Mouse (Mus musculus) lung, embryonic 16.5 days (tissue): ENCODE results near the gene Ctns. TPM values are rescaled to one million over a fixed set of nuclear protein-coding genes. Genes with fewer than 3 reads are reported as not detected.

Source experiments
- ATAC-seq: fragments of 200-750 bp; cut with Nextera tagmentation; 2 replicates; pipeline ENCODE4 v1.8.0; 2017; ENCODE audit warnings: low read depth, mild to moderate bottlenecking, moderate library complexity
- H3K27ac ChIP-seq: fragments of 300-500 bp; sonication (generic); 2 replicates; pipeline ENCODE4 v1.5.1; 2014; ENCODE audit warnings: mild to moderate bottlenecking, control low read depth, low read length
- H3K27me3 ChIP-seq: fragments of 300-500 bp; sonication (generic); 2 replicates; pipeline ENCODE4 v1.6.1; 2014; ENCODE audit warnings: low read depth, low read length, mixed read lengths; ENCODE audit not compliant: control insufficient read depth, insufficient read depth
- H3K36me3 ChIP-seq: fragments of 300-500 bp; sonication (generic); 2 replicates; pipeline ENCODE4 v1.6.1; 2014; ENCODE audit warnings: low read length; ENCODE audit not compliant: control insufficient read depth, insufficient read depth
- H3K4me1 ChIP-seq: fragments of 300-500 bp; sonication (generic); replicated peaks from 2 replicates; pipeline ENCODE4 v1.6.1; 2014; ENCODE audit warnings: low read length, mixed read lengths; ENCODE audit not compliant: control insufficient read depth, insufficient read depth
- H3K4me2 ChIP-seq: fragments of 300-500 bp; sonication (generic); 2 replicates; pipeline ENCODE4 v1.6.1; 2014; ENCODE audit warnings: low read depth, low read length, control low read depth
- H3K4me3 ChIP-seq: fragments of 300-500 bp; sonication (generic); 2 replicates; pipeline ENCODE4 v1.5.1; 2014; ENCODE audit warnings: mild to moderate bottlenecking, low read length, control low read depth
- H3K9ac ChIP-seq: fragments of 300-500 bp; sonication (generic); 2 replicates; pipeline ENCODE4 v1.6.1; 2014; ENCODE audit warnings: low read length, control low read depth
- H3K9me3 ChIP-seq: fragments of 300-500 bp; sonication (generic); 2 replicates; pipeline ENCODE4 v1.6.1; 2016; ENCODE audit warnings: low read length; ENCODE audit not compliant: control insufficient read depth
- WGBS: fragments of 180-500 bp; shearing (Covaris S2); extraction: QIAGEN DNeasy Blood & Tissue Kit; methylation state at CpG from one replicate; pipeline ENCODE4 v1.1.7; 2014; 5-methylcytosine and 5-hydroxymethylcytosine counted together
- polyA plus RNA-seq: library from polyadenylated mRNA; unstranded; fragments of >200 nt; fragmentation: Nextera tagmentation; extraction: Ambion mirVana; gene quantifications from 2 replicates; pipeline ENCODE4 v1.2.1, GENCODE M21; 2015

Gene Ctns
- polyA plus RNA-seq, 1 experiment from 2014 or later = 16.4 TPM

DNA sequence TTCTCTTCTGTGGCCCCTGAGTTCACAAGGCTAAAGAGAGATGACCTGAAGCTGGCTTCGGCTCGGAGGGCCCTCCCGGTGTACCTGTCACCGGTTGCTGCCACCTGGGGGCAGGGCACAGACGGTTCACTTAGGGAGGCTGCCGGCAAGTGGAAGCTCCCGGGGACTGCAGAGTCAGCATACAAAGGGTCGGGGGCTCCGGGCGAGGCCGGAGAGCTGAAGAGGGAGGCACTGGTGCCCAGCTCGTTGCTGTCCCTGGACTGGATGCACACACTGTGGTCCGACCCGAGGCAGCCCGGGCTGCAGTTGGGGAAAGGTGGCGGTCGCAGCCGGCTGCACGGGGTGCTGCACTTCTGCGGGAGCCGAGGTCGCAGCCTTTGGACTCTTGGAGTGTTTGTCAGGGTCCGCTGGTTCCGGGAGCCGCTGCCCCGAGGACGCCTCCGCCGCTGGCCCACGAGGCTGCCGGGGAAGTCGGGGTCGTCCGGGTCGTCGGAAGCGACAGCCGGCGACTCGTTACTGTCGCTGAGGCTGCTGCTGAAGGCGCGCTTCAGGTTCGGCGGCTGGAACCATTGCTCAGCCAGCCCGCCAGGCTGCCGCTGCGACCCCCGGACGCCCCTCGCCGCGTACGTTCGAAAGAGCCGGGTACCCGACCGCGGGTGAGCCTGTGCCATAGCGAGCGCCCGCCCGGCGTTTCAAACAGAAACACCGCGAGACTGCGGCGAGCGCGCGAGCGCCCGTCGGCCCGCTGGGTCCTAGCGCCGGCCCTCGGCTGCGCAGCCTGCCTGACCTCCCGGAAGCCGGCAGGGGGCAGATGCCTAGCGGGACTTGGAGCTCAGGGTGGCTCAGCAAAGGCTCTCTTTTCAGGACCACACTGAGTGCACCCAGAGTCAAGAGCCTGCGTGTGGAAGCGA lies 61.0 kb downstream of the Ctns start, which contains the start of gene Haspin:
Haspin (minus strand) TSS at position 704 of the 911 bp plus-strand sequence.
- peak within 1 kb of the TSS; percentile 48 for H3K27ac ChIP-seq
- ATAC-seq = peak; percentile 98

DNA sequence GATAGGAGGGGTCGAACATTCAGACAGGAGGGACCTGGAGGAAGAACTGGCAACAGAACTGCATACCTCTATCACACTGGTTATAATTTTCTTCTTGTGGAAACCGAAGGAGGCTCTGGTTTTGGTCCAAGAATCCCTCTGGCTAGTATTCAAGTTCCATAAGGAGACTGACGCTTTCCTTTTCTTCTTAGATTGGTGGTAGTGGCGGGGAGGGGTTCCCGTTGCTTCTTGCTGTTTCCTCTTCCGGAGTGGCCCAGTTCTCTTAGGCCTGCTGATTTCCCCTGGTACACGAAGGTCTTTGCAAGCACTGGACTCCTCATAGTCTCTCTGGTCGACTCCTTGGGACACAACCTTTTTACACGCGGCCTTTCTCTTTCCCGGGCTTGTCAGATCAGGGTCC lies 61.7 kb downstream of the Ctns start:
- H3K4me1 ChIP-seq = peaks cover 32% of the 10 kb centered on the region
- peak overlapping the region; percentile 48; the same call in 1 of the 2 replicates for H3K27ac ChIP-seq
- H3K27me3 ChIP-seq = no peaks in the 10 kb centered on the region
- no peak for ATAC-seq
- peak overlapping the region; percentile 95 for H3K4me3 ChIP-seq
- no peaks in the 10 kb centered on the region for H3K36me3 ChIP-seq
- WGBS = 13% methylated on average over 11 of the region's 11 CpGs
- H3K9me3 ChIP-seq = no peaks in the 10 kb centered on the region
- H3K4me2 ChIP-seq = peak overlapping the region; percentile 80
- H3K9ac ChIP-seq = peak overlapping the region; percentile 84

More for the DNA sequence above, 61.0 kb downstream of the Ctns start, which contains the start of gene Haspin:
- peaks cover 32% of the 10 kb centered on the region for H3K4me1 ChIP-seq
- peak within 1 kb of the TSS; percentile 84 for H3K9ac ChIP-seq
- WGBS = under 1% methylated on average over 79 of the region's 84 CpGs
- H3K9me3 ChIP-seq = no peaks in the 10 kb centered on the region
- H3K36me3 ChIP-seq = no peaks in the 10 kb centered on the region
- H3K4me2 ChIP-seq = peak within 1 kb of the TSS; percentile 80
- H3K4me3 ChIP-seq = peak within 1 kb of the TSS; percentile 95
- no peaks in the 10 kb centered on the region for H3K27me3 ChIP-seq

DNA sequence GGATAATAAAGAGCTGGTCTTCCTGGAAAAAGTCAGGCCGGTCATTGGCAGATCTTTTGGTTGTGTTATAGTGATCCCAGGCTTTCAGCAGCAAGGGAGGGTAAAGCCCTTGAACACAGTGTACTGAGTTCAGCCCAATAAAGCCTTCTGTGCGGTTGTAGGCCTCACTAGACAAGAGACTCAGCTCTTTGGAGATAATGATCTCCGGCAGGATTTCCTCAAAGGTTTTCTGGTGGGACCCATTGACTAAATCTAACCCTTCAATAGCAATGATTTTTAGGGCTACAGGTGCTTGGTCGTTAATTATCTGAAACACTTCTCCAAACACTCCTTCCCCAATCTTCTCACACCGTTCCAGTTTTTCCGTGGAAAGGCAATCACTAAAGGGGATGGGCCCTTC lies 62.3 kb downstream of the Ctns start:
- H3K9me3 ChIP-seq = no peaks in the 10 kb centered on the region
- 59% methylated on average over 6 of the region's 6 CpGs for WGBS
- peaks cover 32% of the 10 kb centered on the region for H3K4me1 ChIP-seq
- H3K27ac ChIP-seq = no peak overlapping the region
- H3K36me3 ChIP-seq = no peaks in the 10 kb centered on the region
- no peak for ATAC-seq
- peak overlapping the region; percentile 95 for H3K4me3 ChIP-seq
- peak overlapping the region; percentile 80 for H3K4me2 ChIP-seq
- peak overlapping the region; percentile 84 for H3K9ac ChIP-seq
- H3K27me3 ChIP-seq = no peaks in the 10 kb centered on the region

DNA sequence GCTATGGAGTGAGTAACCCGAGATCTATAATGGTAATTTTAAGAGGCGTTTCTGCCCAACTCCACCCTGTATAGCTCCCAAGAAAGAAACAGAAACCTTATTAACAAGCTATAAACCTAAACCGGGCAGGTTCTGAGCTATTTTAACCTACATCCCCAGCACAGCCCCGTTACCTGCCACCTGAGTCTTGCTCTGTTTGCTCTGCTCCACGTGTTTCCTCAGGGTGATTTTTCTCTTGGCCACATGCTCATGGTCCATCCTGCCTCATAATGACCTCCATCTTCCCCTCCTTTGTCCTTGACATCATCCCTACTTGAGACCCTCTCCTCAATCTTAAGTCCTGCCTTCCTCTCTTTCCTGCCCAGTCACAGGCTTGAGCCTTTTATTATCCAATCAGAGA lies 64.6 kb downstream of the Ctns start:
- Histone ChIP-seq H3K4me2 (peak overlapping the region; percentile 34), H3K9me3 (no peaks in the 10 kb centered on the region), H3K9ac (peak overlapping the region; percentile 17; the same call in 1 of the 2 replicates), H3K27ac (no peak overlapping the region), H3K27me3 (no peaks in the 10 kb centered on the region), H3K36me3 (no peaks in the 10 kb centered on the region), H3K4me3 (no peak overlapping the region), H3K4me1 (peaks cover 32% of the 10 kb centered on the region)
- ATAC-seq = no peak
- 83% methylated on average over 5 of the region's 5 CpGs for WGBS

Other genes with a start within 250 kb of the Ctns start
- 21.7 and 23.2 TPM in 2 replicates for gene Atp2a3, start 237.9 kb downstream of the Ctns start, polyA plus RNA-seq
- gene P2rx1, start 199.9 kb downstream of the Ctns start, polyA plus RNA-seq = 2.2 and 2.6 TPM in 2 replicates
- 7.3 and 7.5 TPM in 2 replicates for gene Camkk1, start 180.0 kb downstream of the Ctns start, polyA plus RNA-seq
- gene Ncbp3, start 151.3 kb downstream of the Ctns start, polyA plus RNA-seq = 11.2 and 11.7 TPM in 2 replicates
- gene Itgae, start 108.5 kb downstream of the Ctns start, polyA plus RNA-seq = 0.63 and 0.68 TPM in 2 replicates
- gene Haspin, start 60.7 kb downstream of the Ctns start, polyA plus RNA-seq = 16.8 and 18.4 TPM in 2 replicates
- gene P2rx5, start 38.6 kb downstream of the Ctns start, polyA plus RNA-seq = 0.18 and 0.70 TPM in 2 replicates
- 117 and 121 TPM in 2 replicates for gene Emc6, start 22.0 kb downstream of the Ctns start, polyA plus RNA-seq
- gene Tax1bp3, start 22.0 kb downstream of the Ctns start, polyA plus RNA-seq = 275 and 278 TPM in 2 replicates
- 1.6 and 2.3 TPM in 2 replicates for gene Shpk, start 418 bp upstream of the Ctns start, polyA plus RNA-seq
- gene Trpv1, start 35.2 kb upstream of the Ctns start, polyA plus RNA-seq = 0.05 TPM in 1 of 2 replicates, not detected in the other
- gene Trpv3, start 68.3 kb upstream of the Ctns start, polyA plus RNA-seq = 0.13 and 0.14 TPM in 2 replicates
- 1.4 and 1.8 TPM in 2 replicates for gene Aspa, start 130.6 kb upstream of the Ctns start, polyA plus RNA-seq
- gene Gm49340, start 130.7 kb upstream of the Ctns start, polyA plus RNA-seq = not detected in 2 replicates
- 0.21 TPM in 1 of 2 replicates, not detected in the other for gene Spata22, start 130.7 kb upstream of the Ctns start, polyA plus RNA-seq
- gene Olfr20, start 151.7 kb upstream of the Ctns start, polyA plus RNA-seq = not detected in 2 replicates
- gene Olfr376, start 172.2 kb upstream of the Ctns start, polyA plus RNA-seq = not detected in 2 replicates
- not detected in 2 replicates for gene Olfr1, start 200.6 kb upstream of the Ctns start, polyA plus RNA-seq
- gene Olfr378, start 229.4 kb upstream of the Ctns start, polyA plus RNA-seq = not detected in 2 replicates